24 mouse cellular contexts compared by ENCODE assay signal in genomic region chr6:83778306-83778705, GRCm38 (mm10). TPM values are rescaled to one million over a fixed set of nuclear protein-coding genes. Genes with fewer than 3 reads are reported as not detected.
"Had no signal": no experiment of that assay in that cellular context is flagged by ENCODE, and none has a peak within 500 bp of the region (broad histone marks: within the 10 kb centered on the region; RNA-seq: fewer than 3 reads in every experiment).

No protein-coding gene starts in this region.

- H3K36me3 ChIP-seq: lung, embryonic 15.5 days; neural tube, embryonic 15.5 days had no signal

- H3K9me3 ChIP-seq: liver, embryonic 15.5 days; lung, embryonic 15.5 days; midbrain, embryonic 10.5 days; midbrain, embryonic 13.5 days; neural tube, embryonic 15.5 days had no signal

- H3K9ac ChIP-seq: liver, embryonic 15.5 days; lung, embryonic 15.5 days; midbrain, embryonic 13.5 days; neural tube, embryonic 15.5 days had no signal

- ATAC-seq: midbrain, embryonic 13.5 days; midbrain, embryonic 16.5 days had no signal

- H3K4me2 ChIP-seq: liver, embryonic 15.5 days; lung, embryonic 15.5 days; midbrain, embryonic 13.5 days; neural tube, embryonic 15.5 days had no signal

- H3K27me3 ChIP-seq: liver, embryonic 15.5 days; lung, embryonic 15.5 days; midbrain, embryonic 13.5 days; neural tube, embryonic 15.5 days had no signal

- H3K4me3 ChIP-seq: layer of hippocampus, adult 2 months; liver, embryonic 15.5 days; lung, embryonic 15.5 days; megakaryocyte, embryonic 14.5 days; midbrain, embryonic 10.5 days; midbrain, embryonic 13.5 days; myocyte; neural tube, embryonic 15.5 days had no signal

- H3K27ac ChIP-seq: kidney, postnatal 0 days; layer of hippocampus, adult 2 months; liver, embryonic 15.5 days; lung, embryonic 15.5 days; midbrain, embryonic 10.5 days; midbrain, embryonic 13.5 days; neural tube, embryonic 15.5 days; stomach, postnatal 0 days had no signal

- DNase-seq: layer of hippocampus, adult 9-11 months; right cerebral cortex, postnatal 4 days had no signal

RNA-seq across cellular contexts. Expression of gene Ankrd53, which starts 15.9 kb away (rescaled TPM):
- total RNA-seq: layer of hippocampus, adult 2 months; layer of hippocampus, postnatal 25 days; left cerebral cortex, adult 18-20 months; left cerebral cortex, postnatal 10 days; left cerebral cortex, postnatal 36 days; liver, adult 2 months; monocyte, adult 5-6 weeks had no signal
- polyA plus RNA-seq: large intestine, adult 2 months; limb, embryonic 14.5 days; liver, adult 2 months; liver, embryonic 15.5 days; lung, embryonic 15.5 days; midbrain, embryonic 10.5 days; neural tube, embryonic 11.5 days; stomach, embryonic 14.5 days; stomach, postnatal 0 days had no signal

RNA-seq across cellular contexts. Expression of gene Atp6v1b1, which starts 35.5 kb away (rescaled TPM):
- total RNA-seq: left cerebral cortex, postnatal 36 days; liver, adult 2 months; monocyte, adult 5-6 weeks had no signal
- polyA plus RNA-seq: large intestine, adult 2 months; limb, embryonic 11.5 days; liver, adult 2 months; liver, embryonic 15.5 days; midbrain, embryonic 10.5 days; midbrain, embryonic 13.5 days; midbrain, embryonic 16.5 days; myocyte; neural tube, embryonic 11.5 days; neural tube, embryonic 15.5 days had no signal
